ENCODE assay signal across 17 mouse cellular contexts in genomic region chr8:115753801-115754200, GRCm38 (mm10). TPM values are rescaled to one million over a fixed set of nuclear protein-coding genes. Genes with fewer than 3 reads are reported as not detected.
DNase-seq lines count a peak whose midpoint lies in the region; ATAC-seq and TF ChIP-seq lines count a peak whose summit lies in the region.
"Had no signal": no experiment of that assay in that cellular context is flagged by ENCODE, and none has a peak within 500 bp of the region (broad histone marks: within the 10 kb centered on the region; RNA-seq: fewer than 3 reads in every experiment).

No protein-coding gene starts in this region.

- no peak for ATAC-seq in limb, embryonic 14.5 days (ENCODE audit: low FRiP score, low read depth)
- no peak for ATAC-seq in intestine, postnatal 0 days
- ATAC-seq: CD4-positive, CD25-positive, alpha-beta regulatory T cell, adult 4 months had no signal

- intact Hi-C loops in heart, postnatal 25 days (cut with DNase I): no loop called here

- no peak overlapping the region for H3K4me3 ChIP-seq in limb, embryonic 14.5 days (replicated peaks; ENCODE audit: low read length)
- H3K4me3 ChIP-seq in limb, embryonic 10.5 days: no peak overlapping the region
- no peak overlapping the region for H3K4me3 ChIP-seq in intestine, postnatal 0 days (ENCODE audit: low read depth, low read length)
- H3K4me3 ChIP-seq: heart, embryonic 15.5 days; limb, embryonic 12.5 days; lung, embryonic 15.5 days; midbrain, embryonic 12.5 days had no signal

- no peak overlapping the region for H3K4me2 ChIP-seq in limb, embryonic 14.5 days (replicated peaks; ENCODE audit: low read depth, low read length, severe bottlenecking)
- H3K4me2 ChIP-seq in intestine, postnatal 0 days (replicated peaks; ENCODE audit: low read depth): no peak overlapping the region
- H3K4me2 ChIP-seq: heart, embryonic 15.5 days; limb, embryonic 12.5 days; lung, embryonic 15.5 days; midbrain, embryonic 12.5 days had no signal

- H3K27ac ChIP-seq in limb, embryonic 14.5 days (replicated peaks; ENCODE audit: low read depth, low read length): no peak overlapping the region
- H3K27ac ChIP-seq in limb, embryonic 10.5 days: no peak overlapping the region
- H3K27ac ChIP-seq in intestine, postnatal 0 days (ENCODE audit: low read depth, low read length): no peak overlapping the region
- H3K27ac ChIP-seq: heart, embryonic 15.5 days; limb, embryonic 12.5 days; lung, embryonic 15.5 days; midbrain, embryonic 12.5 days had no signal

- TF ChIP-seq CTCF in brain, embryonic 14.5 days (IDR thresholded peaks at IDR 0.05; ENCODE audit: borderline replicate concordance, extremely low read depth, insufficient read depth, insufficient read length): no peak
- no peak for TF ChIP-seq CTCF in intestine, postnatal 0 days (IDR thresholded peaks at IDR 0.05; ENCODE audit: low read depth)

- DNase-seq in heart, adult 18-20 months: peak; percentile 2 to 7
- no peak for DNase-seq in heart, postnatal 25 days (ENCODE audit: low spot score)
- peak; percentile 14 for DNase-seq in limb, embryonic 14.5 days (ENCODE audit: low spot score)
- no peak for DNase-seq in limb, embryonic 10.5 days (ENCODE audit: low spot score)
- peak; percentile 41 for DNase-seq in NIH3T3 (ENCODE audit: low read depth)
- peak; percentile 77 for DNase-seq in brain, embryonic 14.5 days (ENCODE audit: low read depth)
- DNase-seq: cerebellum, adult 8-10 months; gastrocnemius, postnatal 36 days; kidney, postnatal 36 days; layer of hippocampus, postnatal 36 days; thymus, postnatal 25 days had no signal

- H3K9ac ChIP-seq in limb, embryonic 14.5 days (ENCODE audit: low read depth, low read length, severe bottlenecking): no peak overlapping the region
- H3K9ac ChIP-seq in intestine, postnatal 0 days (ENCODE audit: low read depth, low read length): no peak overlapping the region
- H3K9ac ChIP-seq: heart, embryonic 15.5 days; limb, embryonic 12.5 days; lung, embryonic 15.5 days; midbrain, embryonic 12.5 days had no signal

- no peaks in the 10 kb centered on the region for H3K27me3 ChIP-seq in limb, embryonic 14.5 days (ENCODE audit: control insufficient read depth, insufficient read depth, low read length)
- H3K27me3 ChIP-seq in limb, embryonic 10.5 days (ENCODE audit: low read depth, poor library complexity, severe bottlenecking): no peaks in the 10 kb centered on the region
- no peaks in the 10 kb centered on the region for H3K27me3 ChIP-seq in intestine, postnatal 0 days (replicated peaks; ENCODE audit: control insufficient read depth, insufficient read depth, low read length)
- H3K27me3 ChIP-seq: heart, embryonic 15.5 days; limb, embryonic 12.5 days; lung, embryonic 15.5 days had no signal

- no peaks in the 10 kb centered on the region for H3K9me3 ChIP-seq in limb, embryonic 14.5 days (ENCODE audit: control insufficient read depth, low read length)
- no peaks in the 10 kb centered on the region for H3K9me3 ChIP-seq in limb, embryonic 10.5 days (replicated peaks)
- no peaks in the 10 kb centered on the region for H3K9me3 ChIP-seq in intestine, postnatal 0 days (ENCODE audit: control insufficient read depth)
- H3K9me3 ChIP-seq: heart, embryonic 15.5 days; lung, embryonic 15.5 days; midbrain, embryonic 12.5 days had no signal

- no peak for TF ChIP-seq POLR2A in limb, embryonic 14.5 days (IDR thresholded peaks at IDR 0.05; ENCODE audit: borderline replicate concordance, extremely low read depth, insufficient read depth, insufficient read length)
- TF ChIP-seq POLR2A in brain, embryonic 14.5 days (IDR thresholded peaks at IDR 0.05; ENCODE audit: borderline replicate concordance, extremely low read depth, insufficient read depth, insufficient read length, poor library complexity, severe bottlenecking): no peak

- no peaks in the 10 kb centered on the region for H3K36me3 ChIP-seq in limb, embryonic 14.5 days (ENCODE audit: control insufficient read depth, insufficient read depth, low read length)
- no peaks in the 10 kb centered on the region for H3K36me3 ChIP-seq in limb, embryonic 10.5 days
- H3K36me3 ChIP-seq in intestine, postnatal 0 days (ENCODE audit: control insufficient read depth, insufficient read depth): no peaks in the 10 kb centered on the region
- H3K36me3 ChIP-seq: heart, embryonic 15.5 days; limb, embryonic 12.5 days; lung, embryonic 15.5 days; midbrain, embryonic 12.5 days had no signal

- 78% methylated on average over 8 of the region's 8 CpGs for WGBS in limb, embryonic 14.5 days
- WGBS in limb, embryonic 10.5 days: 86% methylated on average over 8 of the region's 8 CpGs
- 47% methylated on average over 8 of the region's 8 CpGs for whole genome bisulfite sequencing in intestine, postnatal 0 days

- H3K4me1 ChIP-seq in limb, embryonic 14.5 days (ENCODE audit: control insufficient read depth, insufficient read depth, low read length): peaks cover 5% of the 10 kb centered on the region; the same call in 1 of the 2 replicates
- H3K4me1 ChIP-seq in limb, embryonic 10.5 days: peaks cover 6% of the 10 kb centered on the region; the same call in 1 of the 2 replicates
- 0 out of 2 replicates have a peak, but pooled peaks cover 8% of the 10 kb centered on the region for H3K4me1 ChIP-seq in intestine, postnatal 0 days (replicated peaks; ENCODE audit: control insufficient read depth, insufficient read depth, low read length)
- H3K4me1 ChIP-seq: heart, embryonic 15.5 days; midbrain, embryonic 12.5 days had no signal

RNA-seq across cellular contexts. Expression of gene Maf, which starts 46.2 kb away (rescaled TPM):
- total RNA-seq in heart, adult 18-20 months (2021): 1 to 10 TPM; 8.5 to 9.1 TPM
- total RNA-seq in heart, postnatal 25 days (2021): 1 to 10 TPM; 7.9 to 8.3 TPM
- 16.9 and 17.8 TPM in 2 replicates for polyA plus RNA-seq in limb, embryonic 14.5 days (2012; rRNA removed)
- polyA plus RNA-seq in limb, embryonic 14.5 days (2014; fragmentation: Nextera tagmentation; extraction: Ambion mirVana): 11.6 and 12.4 TPM in 2 replicates
- polyA plus RNA-seq in limb, embryonic 10.5 days (2016; fragmentation: Nextera tagmentation; extraction: Ambion mirVana): 0.58 and 0.98 TPM in 2 replicates
- polyA plus RNA-seq in brain, embryonic 14.5 days (2012; rRNA removed): 9.3 and 19.3 TPM in 2 replicates
- polyA plus RNA-seq in intestine, postnatal 0 days (2015; fragmentation: Nextera tagmentation; extraction: Ambion mirVana): 23.9 and 31.6 TPM in 2 replicates

Comparison
In these comparisons a context has a peak if more than half of its experiments do, and no peak if none do; other contexts are left out.
1. DNase-seq: peak in heart, adult 18-20 months (2 of 2), limb, embryonic 14.5 days (single experiment), NIH3T3 (single experiment) and brain, embryonic 14.5 days (single experiment); none in heart, postnatal 25 days (single experiment) and limb, embryonic 10.5 days (single experiment).